Mouse (Mus musculus): ENCODE results near the gene Tfdp1.

The Tfdp1 gene

GRCm38 (mm10) chr8:13420970-13421369, 82.4 kb downstream of the Tfdp1 start:
- DNase-seq = no peak

- peak; percentile 16 for DNase-seq
Observed at GRCm38 (mm10) chr8:13427351-13427750, 88.8 kb downstream of the Tfdp1 start.

All from kidney, adult 11 months (tissue).